Mouse (Mus musculus): Measurements from ENCODE around the gene Taf6l. TPM values are rescaled to one million over a fixed set of nuclear protein-coding genes. Genes with fewer than 3 reads are reported as not detected.
"Not testable (repeated sequence)": the region's sequence is repeated elsewhere in the genome, so short reads cannot be mapped to it uniquely, and the experiment has no call there.

Gene Taf6l
- polyA plus RNA-seq, 1 experiment = 22.7 TPM

DNA sequence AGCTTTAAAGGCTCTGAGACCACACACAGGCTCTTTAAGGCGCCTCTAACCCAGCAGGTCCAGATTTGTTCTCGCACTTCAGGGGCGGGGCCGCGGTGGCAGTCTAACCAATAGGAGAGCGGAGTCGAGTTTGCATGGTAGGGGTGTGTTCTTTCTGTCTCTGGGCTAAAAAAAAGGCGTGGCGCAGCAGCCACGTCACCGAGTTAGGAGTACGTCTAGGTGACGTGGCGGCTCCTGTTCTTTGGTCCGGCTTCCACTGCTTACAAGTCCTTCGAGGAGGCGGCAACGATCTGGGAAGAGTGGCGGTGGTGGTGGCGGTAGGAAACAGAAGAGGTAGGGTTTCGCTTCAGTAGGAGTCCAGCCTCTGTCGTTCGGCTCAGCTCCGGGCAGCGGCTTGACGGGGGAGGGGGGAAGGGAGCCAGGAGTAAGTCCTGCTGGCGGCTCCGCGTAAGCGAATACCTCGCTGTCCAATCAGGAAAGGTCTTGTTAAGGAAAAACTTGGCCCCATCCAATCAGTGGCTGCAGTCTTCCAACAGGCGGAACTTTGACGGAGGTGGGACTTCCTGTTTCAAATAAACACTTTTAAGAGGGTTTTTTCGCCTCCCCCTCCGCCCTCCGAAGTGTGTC is 44.9 kb downstream of the Taf6l start, which contains the start of gene Stx5a:
Gene Stx5a (plus strand): TSS at position 171 of the 627 bp plus-strand sequence.
- H3K27ac ChIP-seq (ENCODE audit: insufficient read depth, low read length) = peak within 1 kb of the TSS; percentile 96
- peaks cover 6% of the 10 kb centered on the region; the same call in 1 of the 2 replicates for H3K4me1 ChIP-seq (ENCODE audit: control insufficient read depth, insufficient read depth, low read length)
- TF ChIP-seq CTCF (IDR thresholded peaks at IDR 0.05; ENCODE audit: borderline replicate concordance, insufficient read depth, low read length) (no peak), POLR2A (IDR thresholded peaks at IDR 0.05; ENCODE audit: low read depth, low read length) (peak; percentile 77)
- peak within 1 kb of the TSS; percentile 91 for H3K4me3 ChIP-seq (ENCODE audit: insufficient read depth, low read length)

DNA sequence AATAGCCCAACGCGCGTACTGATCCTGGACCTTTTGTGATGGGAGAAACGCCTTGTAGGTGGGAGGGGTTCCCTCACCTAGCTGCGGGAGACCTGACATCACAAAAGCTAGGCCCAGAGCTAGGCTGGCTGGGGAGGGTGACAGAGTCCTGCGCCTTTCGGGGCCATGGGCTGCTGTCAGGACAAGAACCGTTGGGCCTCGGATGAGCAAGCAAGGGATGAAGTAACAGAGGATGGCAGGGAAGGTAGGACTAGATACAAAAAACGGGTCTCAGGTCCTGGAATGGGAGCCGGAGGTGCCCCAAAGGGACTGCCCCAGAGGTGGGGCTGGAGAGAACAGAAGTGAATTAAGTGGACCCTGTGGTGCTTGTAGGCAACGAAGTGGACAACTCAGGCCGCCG is 45.6 kb downstream of the Taf6l start, which contains the start of gene 1700092M07Rik:
Gene 1700092M07Rik (plus strand): TSS at position 116 of the 400 bp plus-strand sequence.
- Histone ChIP-seq H3K27ac (ENCODE audit: insufficient read depth, low read length) (peak within 1 kb of the TSS; percentile 96), H3K4me3 (ENCODE audit: insufficient read depth, low read length) (peak within 1 kb of the TSS; percentile 78), H3K4me1 (ENCODE audit: control insufficient read depth, insufficient read depth, low read length) (peaks cover 6% of the 10 kb centered on the region; the same call in 1 of the 2 replicates)
- no peak for TF ChIP-seq POLR2A (IDR thresholded peaks at IDR 0.05; ENCODE audit: low read depth, low read length)
- no peak for TF ChIP-seq CTCF (IDR thresholded peaks at IDR 0.05; ENCODE audit: borderline replicate concordance, insufficient read depth, low read length)

DNA sequence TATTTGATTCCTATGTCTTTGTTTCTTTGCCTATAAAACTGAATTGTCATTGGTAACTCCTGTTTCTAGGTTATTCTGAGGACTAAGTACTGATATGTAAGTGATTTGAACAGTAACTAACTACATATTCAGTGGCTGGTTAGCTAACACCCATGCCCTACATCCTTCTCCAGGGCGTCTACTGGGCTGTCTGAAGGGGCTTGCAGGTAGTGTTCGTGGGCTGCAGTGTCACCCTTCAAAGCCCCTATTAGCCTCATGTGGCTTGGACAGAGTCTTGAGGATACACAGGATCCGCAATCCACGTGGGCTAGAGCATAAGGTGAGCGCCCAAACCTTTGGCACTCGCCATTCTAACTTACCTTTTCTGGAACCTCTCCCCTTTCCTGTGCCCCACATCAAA is 46.6 kb downstream of the Taf6l start:
- Histone ChIP-seq H3K4me1 (ENCODE audit: control insufficient read depth, insufficient read depth, low read length) (peaks cover 7% of the 10 kb centered on the region; the same call in 1 of the 2 replicates), H3K27ac (ENCODE audit: insufficient read depth, low read length) (no peak overlapping the region), H3K4me3 (ENCODE audit: insufficient read depth, low read length) (no peak overlapping the region)
- no peak for TF ChIP-seq POLR2A (IDR thresholded peaks at IDR 0.05; ENCODE audit: low read depth, low read length)
- no peak for TF ChIP-seq CTCF (IDR thresholded peaks at IDR 0.05; ENCODE audit: borderline replicate concordance, insufficient read depth, low read length)

DNA sequence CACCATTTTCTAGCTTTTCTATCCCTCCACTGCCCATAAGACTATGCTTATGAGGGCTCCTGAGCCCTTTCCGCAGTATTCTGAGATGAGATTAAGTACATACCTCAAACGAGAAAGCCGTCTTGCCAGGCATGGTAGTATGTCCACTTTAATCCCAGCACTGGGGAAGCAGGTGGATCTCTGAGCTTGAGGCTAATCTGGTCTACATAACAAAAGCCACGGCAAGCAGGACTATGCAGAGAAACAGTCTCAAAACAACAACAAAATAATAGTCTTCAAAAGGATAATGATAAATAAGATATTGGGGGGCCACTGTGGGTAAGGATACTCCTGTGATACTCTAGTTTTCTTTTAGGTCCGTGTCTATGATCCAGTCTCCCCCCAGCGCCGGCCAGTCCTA is 47.3 kb downstream of the Taf6l start:
- no peak overlapping the region for H3K4me3 ChIP-seq (ENCODE audit: insufficient read depth, low read length)
- H3K27ac ChIP-seq (ENCODE audit: insufficient read depth, low read length) = no peak overlapping the region
- TF ChIP-seq POLR2A (IDR thresholded peaks at IDR 0.05; ENCODE audit: low read depth, low read length) (no peak), CTCF (IDR thresholded peaks at IDR 0.05; ENCODE audit: borderline replicate concordance, insufficient read depth, low read length) (no peak)

DNA sequence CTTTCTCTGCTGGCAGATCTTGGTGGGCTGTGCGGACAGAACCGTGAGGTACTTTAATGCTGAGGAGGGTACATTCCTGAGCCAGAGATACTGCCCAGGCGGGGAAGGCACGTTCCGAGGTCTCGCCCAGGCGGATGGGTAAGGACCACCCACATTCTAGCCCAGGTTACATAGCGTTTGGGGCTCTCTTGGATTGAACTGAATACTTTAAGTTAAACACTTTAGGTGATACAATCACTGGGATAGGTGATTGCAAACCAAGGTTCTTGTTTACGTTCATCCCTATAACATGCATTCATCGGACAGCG is 50.1 kb downstream of the Taf6l start:
- peak overlapping the region; percentile 80 for H3K4me3 ChIP-seq (ENCODE audit: insufficient read depth, low read length)
- H3K27ac ChIP-seq (ENCODE audit: insufficient read depth, low read length) = no peak overlapping the region
- TF ChIP-seq POLR2A (IDR thresholded peaks at IDR 0.05; ENCODE audit: low read depth, low read length) (no peak), CTCF (IDR thresholded peaks at IDR 0.05; ENCODE audit: borderline replicate concordance, insufficient read depth, low read length) (no peak)
- H3K4me1 ChIP-seq (ENCODE audit: control insufficient read depth, insufficient read depth, low read length) = 0 out of 2 replicates have a peak, but pooled peaks cover 2% of the 10 kb centered on the region

More for the DNA sequence above, 47.3 kb downstream of the Taf6l start:
- H3K4me1 ChIP-seq (ENCODE audit: control insufficient read depth, insufficient read depth, low read length) = peaks cover 7% of the 10 kb centered on the region; the same call in 1 of the 2 replicates

DNA sequence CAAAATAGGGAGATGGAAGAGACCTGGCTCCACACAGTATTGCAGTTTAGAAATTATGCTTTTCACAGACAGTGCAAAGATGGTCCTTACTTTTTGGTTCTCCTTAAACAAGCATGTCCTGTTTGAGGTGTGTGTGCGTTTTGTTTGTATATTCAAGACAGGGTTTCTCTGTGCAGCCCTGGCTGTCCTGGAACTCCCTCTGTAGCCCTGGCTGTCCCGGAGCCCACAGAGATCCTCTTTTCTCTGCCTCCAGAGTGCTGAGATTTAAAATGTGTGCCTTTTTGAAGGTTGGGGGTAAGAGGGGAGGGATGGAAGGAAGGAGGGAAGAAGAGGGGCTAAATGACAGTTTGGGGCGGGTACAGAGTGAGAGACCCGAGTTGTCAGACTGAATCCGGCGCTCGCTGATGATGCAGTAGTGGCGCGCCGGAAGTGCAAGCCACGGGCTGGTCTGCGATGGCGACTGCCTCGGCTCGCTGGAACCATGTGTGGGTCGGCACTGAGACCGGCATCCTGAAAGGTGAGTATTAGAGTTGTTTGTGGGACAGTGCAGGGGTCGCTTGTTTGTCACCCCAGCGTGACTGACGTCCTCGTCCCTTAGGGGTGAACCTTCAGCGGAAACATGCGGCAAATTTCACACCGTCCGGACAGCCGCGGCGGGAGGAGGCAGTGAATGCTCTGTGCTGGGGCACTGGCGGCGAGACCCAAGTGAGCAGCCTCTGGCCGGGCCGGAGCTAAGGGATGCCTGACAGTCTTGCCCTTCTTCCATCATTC is 50.6 kb downstream of the Taf6l start, which contains the start of gene Wdr74:
Gene Wdr74 (plus strand): TSS at position 439 of the 771 bp plus-strand sequence.
- TF ChIP-seq CTCF (IDR thresholded peaks at IDR 0.05; ENCODE audit: borderline replicate concordance, insufficient read depth, low read length) (no peak), POLR2A (IDR thresholded peaks at IDR 0.05; ENCODE audit: low read depth, low read length) (peak; percentile 94)
- Histone ChIP-seq H3K4me1 (ENCODE audit: control insufficient read depth, insufficient read depth, low read length) (0 out of 2 replicates have a peak, but pooled peaks cover 2% of the 10 kb centered on the region), H3K4me3 (ENCODE audit: insufficient read depth, low read length) (peak within 1 kb of the TSS; percentile 80), H3K27ac (ENCODE audit: insufficient read depth, low read length) (no peak within 1 kb of the TSS)

DNA sequence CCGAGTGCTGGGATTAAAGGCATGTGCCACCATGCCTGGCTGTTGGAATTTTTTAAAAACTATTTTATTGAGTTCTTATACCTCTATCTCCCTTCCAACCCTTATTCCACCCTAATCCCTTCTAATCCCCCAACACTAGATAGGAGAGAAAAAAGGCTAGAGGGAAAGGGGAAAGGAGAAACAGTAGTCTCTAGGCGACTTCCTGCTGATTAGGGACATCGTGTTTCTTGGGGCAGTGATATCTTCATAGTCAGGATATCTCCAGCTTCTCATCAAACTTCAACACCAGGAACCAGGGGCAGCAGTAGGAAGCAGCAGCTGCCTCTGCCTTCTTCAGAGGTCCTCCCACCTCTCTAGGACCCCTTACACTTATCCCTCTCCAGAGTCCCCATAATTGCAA is 51.9 kb downstream of the Taf6l start:
- Histone ChIP-seq H3K4me3 (ENCODE audit: insufficient read depth, low read length) (no peak overlapping the region), H3K27ac (ENCODE audit: insufficient read depth, low read length) (no peak overlapping the region), H3K4me1 (ENCODE audit: control insufficient read depth, insufficient read depth, low read length) (0 out of 2 replicates have a peak, but pooled peaks cover 2% of the 10 kb centered on the region)
- no peak for TF ChIP-seq POLR2A (IDR thresholded peaks at IDR 0.05; ENCODE audit: low read depth, low read length)
- no peak for TF ChIP-seq CTCF (IDR thresholded peaks at IDR 0.05; ENCODE audit: borderline replicate concordance, insufficient read depth, low read length)

DNA sequence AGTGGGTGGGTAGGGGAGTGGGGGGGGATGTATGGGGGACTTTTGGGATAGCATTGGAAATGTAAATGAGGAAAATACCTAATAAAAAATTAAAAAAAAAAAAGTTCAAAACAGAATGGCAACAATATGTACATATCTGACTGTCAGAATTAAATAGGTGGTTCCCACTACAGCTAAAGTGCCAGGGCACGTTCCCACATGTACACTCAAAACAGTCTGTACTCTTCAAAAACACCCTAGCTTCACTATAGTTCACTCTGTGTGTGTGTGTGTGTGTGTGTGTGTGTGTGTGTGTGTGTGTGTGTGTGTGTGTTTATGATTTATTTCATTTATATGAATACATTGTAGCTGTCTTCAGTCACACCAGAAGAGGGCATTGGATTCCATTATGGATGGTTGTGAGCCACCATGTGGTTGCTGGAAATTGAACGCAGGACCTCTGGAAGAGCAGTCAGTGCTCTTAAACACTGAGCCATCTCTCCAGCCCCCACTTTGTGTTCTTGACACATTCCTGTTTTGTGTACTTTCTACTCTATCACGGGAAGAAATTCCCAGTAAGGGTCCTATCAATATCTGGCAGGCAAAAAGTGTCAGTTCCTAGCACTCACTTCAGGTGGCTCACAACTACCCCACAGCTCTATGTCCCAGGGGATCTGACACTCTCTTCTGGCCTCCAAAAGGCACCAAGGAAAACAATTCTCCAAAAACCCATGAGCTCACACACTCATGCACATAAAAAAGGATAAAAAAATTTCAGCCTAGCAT is 57.7 kb downstream of the Taf6l start:
- H3K27ac ChIP-seq (ENCODE audit: insufficient read depth, low read length); H3K4me3 ChIP-seq (ENCODE audit: insufficient read depth, low read length); H3K4me1 ChIP-seq (ENCODE audit: control insufficient read depth, insufficient read depth, low read length): not testable (repeated sequence)
- TF ChIP-seq POLR2A (IDR thresholded peaks at IDR 0.05; ENCODE audit: low read depth, low read length) = peak; percentile 9; the same call in 1 of the 2 replicates

DNA sequence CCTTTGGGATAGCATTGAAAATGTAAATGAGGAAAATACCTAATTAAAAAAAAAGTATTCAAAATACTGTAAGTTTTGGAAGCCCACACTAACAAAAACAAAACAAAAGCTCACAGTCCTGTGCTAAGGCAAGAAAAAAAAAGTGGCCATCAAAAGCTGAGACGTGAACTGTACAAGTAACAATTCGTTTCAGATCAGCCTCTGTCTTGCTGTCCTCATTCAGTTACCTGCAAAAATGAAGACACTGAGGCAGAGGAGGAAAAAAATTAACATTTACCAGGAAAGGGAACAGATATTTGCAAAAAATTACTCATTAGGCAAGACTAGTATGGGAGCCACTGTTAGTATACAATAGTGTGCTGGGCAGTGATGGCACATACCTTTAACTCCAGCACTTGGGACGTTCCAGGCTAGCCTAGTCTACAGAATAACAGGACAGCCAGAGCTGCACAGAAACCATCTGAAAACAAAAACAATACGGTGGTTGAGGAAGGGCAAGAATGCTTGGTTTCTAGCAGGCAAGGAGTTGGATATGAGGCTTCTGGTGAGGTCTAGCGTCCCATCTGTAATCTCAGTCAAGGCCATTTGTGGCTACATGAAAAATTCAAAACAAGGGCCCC is 58.6 kb downstream of the Taf6l start:
- Histone ChIP-seq H3K4me1 (ENCODE audit: control insufficient read depth, insufficient read depth, low read length) (0 out of 2 replicates have a peak, but pooled peaks cover 2% of the 10 kb centered on the region), H3K27ac (ENCODE audit: insufficient read depth, low read length) (no peak overlapping the region), H3K4me3 (ENCODE audit: insufficient read depth, low read length) (no peak overlapping the region)
- TF ChIP-seq POLR2A (IDR thresholded peaks at IDR 0.05; ENCODE audit: low read depth, low read length) = peak; percentile 69
- TF ChIP-seq CTCF (IDR thresholded peaks at IDR 0.05; ENCODE audit: borderline replicate concordance, insufficient read depth, low read length) = no peak
